Mouse (Mus musculus) thymus, adult 2 months (tissue): ENCODE results near the gene Vgf.

Experiments used
- CTCF ChIP-seq: fragments of 200-500 bp; IDR thresholded peaks from 2 replicates; pipeline ENCODE4 v1.5.1; 2012; ENCODE audit warnings: mild to moderate bottlenecking, control low read depth, low read length, moderate library complexity, borderline replicate concordance; ENCODE audit not compliant: control insufficient read depth, poor library complexity, insufficient read depth; ENCODE audit errors: extremely low read depth
- POLR2A ChIP-seq: fragments of 200-500 bp; IDR thresholded peaks from 2 replicates; pipeline ENCODE4 v1.6.1; 2012; ENCODE audit warnings: mild to moderate bottlenecking, low read length, control low read depth, moderate library complexity; ENCODE audit not compliant: control insufficient read depth, poor library complexity, insufficient read depth; ENCODE audit errors: extremely low read depth

DNA sequence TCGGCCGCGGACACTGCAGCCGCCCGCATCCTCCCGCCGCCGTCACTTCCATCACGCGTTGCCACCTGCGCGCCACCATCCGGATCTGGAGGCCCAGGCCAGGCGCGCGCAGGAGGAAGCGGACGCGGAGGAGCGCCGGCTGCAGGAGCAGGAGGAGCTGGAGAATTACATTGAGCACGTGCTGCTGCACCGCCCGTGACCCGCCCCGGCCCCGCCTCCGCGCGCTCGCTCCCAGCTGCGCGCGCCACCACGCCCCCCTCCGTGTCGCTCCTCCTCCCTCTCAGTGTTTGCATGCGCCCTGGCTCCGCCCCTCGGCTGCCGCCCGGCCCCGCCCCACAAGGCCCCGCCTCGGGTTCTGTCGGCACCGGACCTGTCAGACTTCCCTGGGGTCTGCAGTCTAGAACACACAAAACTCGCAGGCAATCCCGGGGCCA lies 6.5 kb downstream of the Vgf start:
- no peak for TF ChIP-seq POLR2A
- peak; percentile 38; the same call in 1 of the 2 replicates for TF ChIP-seq CTCF
